Mouse (Mus musculus): Measurements from ENCODE around the gene Maml3. TPM values are rescaled to one million over a fixed set of nuclear protein-coding genes. Genes with fewer than 3 reads are reported as not detected.

Maml3 gene
- total RNA-seq, 2 experiments from 2014 or later = 3.3 to 3.5 TPM

GRCm38 (mm10) chr3:51635960-51636359, 468.9 kb downstream of the Maml3 start:
- intact Hi-C loops (cut with DNase I; ENCODE audit: low total_unique reads) = no loop called here
- no peak for DNase-seq

Other genes starting within 250 kb of the Maml3 start
- 10 to 100 TPM; 10.1 to 32.8 TPM for gene Foxo1, start 163.3 kb upstream of the Maml3 start, total RNA-seq (2021)

All from gastrocnemius, postnatal 14 days (tissue).